Mouse (Mus musculus) adipocyte (in vitro differentiated cells): ENCODE results near the gene Notch2.

ENCODE experiments used
- DNase-seq: peaks from one replicate; pipeline ENCODE4 v3.0.0-alpha.2; 2016; ENCODE audit warnings: low spot score

Notch2 gene

GRCm38 (mm10) chr3:98013401-98014281 lies at the start of gene Notch2:
Notch2 (plus strand) TSS chr3:98013527.
- peak; percentile 92 for DNase-seq

- peak; percentile 15 for DNase-seq
Observed at GRCm38 (mm10) chr3:97964878-97965353, 48.4 kb upstream of the Notch2 start.

GRCm38 (mm10) chr3:97967627-97968026 lies 45.7 kb upstream of the Notch2 start:
- no peak for DNase-seq

- DNase-seq, result no peak
Observed at GRCm38 (mm10) chr3:97968191-97968590, 45.1 kb upstream of the Notch2 start.

- no peak for DNase-seq
Observed at GRCm38 (mm10) chr3:97969019-97969418, 44.3 kb upstream of the Notch2 start.

- DNase-seq, result no peak
Observed at GRCm38 (mm10) chr3:97971117-97971516, 42.2 kb upstream of the Notch2 start.

GRCm38 (mm10) chr3:97972200-97972599 lies 41.1 kb upstream of the Notch2 start:
- DNase-seq, result no peak

GRCm38 (mm10) chr3:97972707-97973106 lies 40.6 kb upstream of the Notch2 start:
- DNase-seq, result no peak

- no peak for DNase-seq
Observed at GRCm38 (mm10) chr3:97973306-97973705, 40.0 kb upstream of the Notch2 start.

- no peak for DNase-seq
Observed at GRCm38 (mm10) chr3:97974197-97974770, 39.0 kb upstream of the Notch2 start.

GRCm38 (mm10) chr3:97976706-97977105 lies 36.6 kb upstream of the Notch2 start:
- no peak for DNase-seq

GRCm38 (mm10) chr3:97978710-97979109 lies 34.6 kb upstream of the Notch2 start:
- DNase-seq, result no peak

- no peak for DNase-seq
Observed at GRCm38 (mm10) chr3:97980683-97981327, 32.5 kb upstream of the Notch2 start.

- DNase-seq, result no peak
Observed at GRCm38 (mm10) chr3:97981376-97981906, 31.9 kb upstream of the Notch2 start.

GRCm38 (mm10) chr3:97984870-97985506 lies 28.3 kb upstream of the Notch2 start:
- DNase-seq, result no peak

- no peak for DNase-seq
Observed at GRCm38 (mm10) chr3:97985691-97986090, 27.6 kb upstream of the Notch2 start.

- no peak for DNase-seq
Observed at GRCm38 (mm10) chr3:97987153-97987552, 26.2 kb upstream of the Notch2 start.

- no peak for DNase-seq
Observed at GRCm38 (mm10) chr3:97988756-97989155, 24.6 kb upstream of the Notch2 start.

- DNase-seq, result no peak
Observed at GRCm38 (mm10) chr3:97990576-97990975, 22.8 kb upstream of the Notch2 start.

GRCm38 (mm10) chr3:97992289-97992688 lies 21.0 kb upstream of the Notch2 start:
- no peak for DNase-seq

- DNase-seq, result no peak
Observed at GRCm38 (mm10) chr3:97993196-97993595, 20.1 kb upstream of the Notch2 start.

GRCm38 (mm10) chr3:97993920-97994545 lies 19.3 kb upstream of the Notch2 start:
- no peak for DNase-seq
